Mouse (Mus musculus): ENCODE measurements around the gene Tmem110.

DNA sequence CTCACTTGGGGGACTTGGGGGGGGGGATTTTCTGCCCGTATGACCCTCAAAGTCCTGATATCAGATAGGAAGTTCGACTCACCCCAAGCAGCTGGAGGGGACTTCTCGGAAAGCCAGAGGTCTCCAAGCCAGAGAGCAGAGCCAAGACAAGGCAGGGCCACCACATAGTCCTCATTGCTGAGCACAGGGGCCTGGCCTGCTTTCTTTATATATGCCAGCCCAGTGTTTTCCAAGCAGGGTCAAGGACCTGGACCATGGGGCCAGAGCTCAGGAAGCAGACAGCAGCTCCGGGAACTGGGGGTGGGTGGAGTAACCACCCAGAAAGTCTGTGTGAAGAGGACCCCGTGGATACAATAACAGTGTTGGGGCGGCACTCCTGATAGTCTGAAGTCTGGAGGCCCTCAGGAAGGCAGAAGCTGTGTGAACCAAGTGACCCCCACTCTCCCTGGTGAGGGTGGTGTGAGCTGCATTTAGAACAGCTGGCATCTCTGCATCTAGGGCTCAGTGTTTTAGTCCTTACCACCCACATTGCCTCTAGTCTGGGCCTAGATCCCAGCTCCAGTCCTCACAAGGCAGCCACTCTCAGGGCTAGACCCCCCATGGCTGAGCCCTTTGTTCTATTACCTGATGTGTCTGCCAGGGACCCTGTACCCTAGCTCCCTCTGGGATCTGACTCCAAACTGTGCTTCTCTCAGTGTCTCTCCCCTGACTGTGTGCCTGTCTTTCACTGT, 98.2 kb downstream of the Tmem110 start, which contains the start of gene Itih3:
- no peak for TF ChIP-seq CTCF (IDR thresholded peaks at IDR 0.05; ENCODE audit: low read depth, low read length)
- TF ChIP-seq POLR2A (IDR thresholded peaks at IDR 0.05; ENCODE audit: borderline replicate concordance, low read depth, low read length), result no peak
